Mouse (Mus musculus): ENCODE measurements around the gene Mrnip.
"Not testable (repeated sequence)": the region's sequence is repeated elsewhere in the genome, so short reads cannot be mapped to it uniquely, and the experiment has no call there.

The Mrnip gene

GRCm38 (mm10) chr11:50174111-50174729 lies at the start of gene Mrnip:
Gene Mrnip, plus strand, starts transcription at chr11:50174444.
- not testable (repeated sequence) for DNase-seq

GRCm38 (mm10) chr11:50127781-50128180 lies 46.5 kb upstream of the Mrnip start:
- no peak for DNase-seq

- peak; percentile 92 for DNase-seq
Measured at GRCm38 (mm10) chr11:50130811-50131766, 43.2 kb upstream of the Mrnip start, which contains the start of gene Tbc1d9b. Gene Tbc1d9b, plus strand, starts transcription at chr11:50131396.

- no peak for DNase-seq
Measured at GRCm38 (mm10) chr11:50131801-50132201, 42.4 kb upstream of the Mrnip start.

GRCm38 (mm10) chr11:50132265-50132664 lies 42.0 kb upstream of the Mrnip start:
- DNase-seq = no peak

- DNase-seq = peak; percentile 68
Measured at GRCm38 (mm10) chr11:50134136-50134859, 39.9 kb upstream of the Mrnip start.

- no peak for DNase-seq
Measured at GRCm38 (mm10) chr11:50138206-50138822, 35.9 kb upstream of the Mrnip start.

GRCm38 (mm10) chr11:50139571-50139970 lies 34.7 kb upstream of the Mrnip start:
- DNase-seq = no peak

- DNase-seq = no peak
Measured at GRCm38 (mm10) chr11:50145529-50145928, 28.7 kb upstream of the Mrnip start.

- DNase-seq = no peak
Measured at GRCm38 (mm10) chr11:50146121-50146520, 28.1 kb upstream of the Mrnip start.

- DNase-seq = peak; percentile 56
Measured at GRCm38 (mm10) chr11:50147267-50147957, 26.8 kb upstream of the Mrnip start.

GRCm38 (mm10) chr11:50147958-50148476 lies 26.2 kb upstream of the Mrnip start:
- DNase-seq = no peak

- DNase-seq = peak; percentile 56
Measured at GRCm38 (mm10) chr11:50149200-50149599, 25.0 kb upstream of the Mrnip start.

GRCm38 (mm10) chr11:50149603-50150150 lies 24.6 kb upstream of the Mrnip start:
- no peak for DNase-seq

- DNase-seq = no peak
Measured at GRCm38 (mm10) chr11:50151374-50151773, 22.9 kb upstream of the Mrnip start.

- peak; percentile 51 for DNase-seq
Measured at GRCm38 (mm10) chr11:50154166-50154565, 20.1 kb upstream of the Mrnip start.

- peak; percentile 71 for DNase-seq
Measured at GRCm38 (mm10) chr11:50154777-50155520, 19.3 kb upstream of the Mrnip start.

- no peak for DNase-seq
Measured at GRCm38 (mm10) chr11:50155785-50156184, 18.5 kb upstream of the Mrnip start.

- DNase-seq = no peak
Measured at GRCm38 (mm10) chr11:50156725-50157258, 17.5 kb upstream of the Mrnip start.

GRCm38 (mm10) chr11:50158346-50158745 lies 15.9 kb upstream of the Mrnip start:
- no peak for DNase-seq

Data from lung, postnatal 36 days (tissue).